Mouse (Mus musculus): Measurements from ENCODE around the gene Qpctl. TPM values are rescaled to one million over a fixed set of nuclear protein-coding genes. Genes with fewer than 3 reads are reported as not detected.
A peak's percentile ranks its signal among the peaks of the same experiment; 100 is the strongest.

Qpctl gene
- polyA plus RNA-seq, 1 experiment from 2014 or later: 10.5 TPM

DNA sequence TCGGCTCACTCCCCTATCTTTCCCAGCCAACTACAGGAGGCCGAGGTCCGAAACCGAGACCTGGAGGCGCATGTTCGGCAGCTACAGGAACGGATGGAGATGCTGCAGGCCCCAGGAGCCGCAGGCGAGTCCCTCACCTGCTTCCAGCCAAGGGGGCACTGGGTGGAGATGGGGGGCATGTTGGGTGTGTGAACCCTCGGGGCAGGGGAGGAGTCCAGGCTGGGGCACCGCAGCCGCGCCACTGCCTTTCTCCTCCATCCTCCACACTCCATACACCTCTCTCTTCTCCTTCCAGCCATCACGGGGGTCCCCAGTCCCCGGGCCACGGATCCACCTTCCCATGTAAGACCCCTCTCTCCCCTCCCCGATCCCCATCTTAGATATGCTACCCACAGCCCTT lies 57.2 kb downstream of the Qpctl start:
- Histone ChIP-seq H3K4me1 (ENCODE audit: control insufficient read depth, insufficient read depth, low read length) (peaks cover 33% of the 10 kb centered on the region), H3K9me3 (ENCODE audit: control insufficient read depth, low read length) (no peaks in the 10 kb centered on the region), H3K27me3 (replicated peaks; ENCODE audit: control insufficient read depth, insufficient read depth, low read length) (no peaks in the 10 kb centered on the region), H3K36me3 (ENCODE audit: control insufficient read depth, insufficient read depth, low read length) (0 out of 2 replicates have a peak, but pooled peaks cover 5% of the 10 kb centered on the region), H3K9ac (ENCODE audit: low read depth, low read length) (peak overlapping the region; percentile 68), H3K4me3 (ENCODE audit: low read length) (no peak overlapping the region), H3K27ac (ENCODE audit: low read length) (peak overlapping the region; percentile 96; the same call in 1 of the 2 replicates), H3K4me2 (ENCODE audit: low read depth, low read length) (peak overlapping the region; percentile 93; the same call in 1 of the 2 replicates)
- no peak for ATAC-seq
- 54% methylated on average over 17 of the region's 17 CpGs for WGBS

MicroRNAs within 50 kb of the gene (microRNA counts, 519-probe panel; counts per million panel counts)
- 1,630 counts per million, percentile 19 among the panel's probes with 10 or more counts for microRNA mmu-miR-330

Small RNAs within 50 kb of the gene (microRNA-seq; reads per million reads assigned to microRNA genes)
- gene Mir330: 188 reads per million, percentile 56 among the genes with 10 or more reads in this experiment

Other genes with a start within 250 kb of the Qpctl start
- 23.7 and 24.7 TPM in 2 replicates for gene Ccdc61, start 238.9 kb downstream of the Qpctl start, polyA plus RNA-seq (2015; fragmentation: Nextera tagmentation; extraction: Ambion mirVana)
- gene Nova2, start 223.4 kb downstream of the Qpctl start, polyA plus RNA-seq (2015; fragmentation: Nextera tagmentation; extraction: Ambion mirVana): 0.34 and 0.40 TPM in 2 replicates
- not detected in 2 replicates for gene Nanos2, start 161.9 kb downstream of the Qpctl start, polyA plus RNA-seq (2015; fragmentation: Nextera tagmentation; extraction: Ambion mirVana)
- gene Mypop, start 158.0 kb downstream of the Qpctl start, polyA plus RNA-seq (2015; fragmentation: Nextera tagmentation; extraction: Ambion mirVana): 1.7 TPM in 2 replicates
- gene Irf2bp1, start 145.2 kb downstream of the Qpctl start, polyA plus RNA-seq (2015; fragmentation: Nextera tagmentation; extraction: Ambion mirVana): 17.0 and 17.1 TPM in 2 replicates
- 28.5 and 30.8 TPM in 2 replicates for gene Foxa3, start 125.8 kb downstream of the Qpctl start, polyA plus RNA-seq (2015; fragmentation: Nextera tagmentation; extraction: Ambion mirVana)
- gene Sympk, start 124.9 kb downstream of the Qpctl start, polyA plus RNA-seq (2015; fragmentation: Nextera tagmentation; extraction: Ambion mirVana): 23.5 and 24.1 TPM in 2 replicates
- 0.05 TPM in 1 of 2 replicates, not detected in the other for gene Rsph6a, start 94.6 kb downstream of the Qpctl start, polyA plus RNA-seq (2015; fragmentation: Nextera tagmentation; extraction: Ambion mirVana)
- 6.4 and 6.7 TPM in 2 replicates for gene Dmwd, start 73.1 kb downstream of the Qpctl start, polyA plus RNA-seq (2015; fragmentation: Nextera tagmentation; extraction: Ambion mirVana)
- 54.6 and 59.3 TPM in 2 replicates for gene Dmpk, start 65.4 kb downstream of the Qpctl start, polyA plus RNA-seq (2015; fragmentation: Nextera tagmentation; extraction: Ambion mirVana)
- gene Six5, start 54.7 kb downstream of the Qpctl start, polyA plus RNA-seq (2015; fragmentation: Nextera tagmentation; extraction: Ambion mirVana): 7.3 and 7.5 TPM in 2 replicates
- gene Gm4969, start 30.9 kb downstream of the Qpctl start, polyA plus RNA-seq (2015; fragmentation: Nextera tagmentation; extraction: Ambion mirVana): 1.5 and 2.1 TPM in 2 replicates
- 10.8 and 11.0 TPM in 2 replicates for gene Fbxo46, start 29.4 kb downstream of the Qpctl start, polyA plus RNA-seq (2015; fragmentation: Nextera tagmentation; extraction: Ambion mirVana)
- 119 and 132 TPM in 2 replicates for gene Snrpd2, start 431 bp upstream of the Qpctl start, polyA plus RNA-seq (2015; fragmentation: Nextera tagmentation; extraction: Ambion mirVana)
- gene Gipr, start 16.8 kb upstream of the Qpctl start, polyA plus RNA-seq (2015; fragmentation: Nextera tagmentation; extraction: Ambion mirVana): 3.1 and 3.6 TPM in 2 replicates
- gene Eml2, start 27.1 kb upstream of the Qpctl start, polyA plus RNA-seq (2015; fragmentation: Nextera tagmentation; extraction: Ambion mirVana): 7.1 and 8.4 TPM in 2 replicates
- 1.6 and 2.1 TPM in 2 replicates for gene Gpr4, start 63.2 kb upstream of the Qpctl start, polyA plus RNA-seq (2015; fragmentation: Nextera tagmentation; extraction: Ambion mirVana)
- gene Opa3, start 79.0 kb upstream of the Qpctl start, polyA plus RNA-seq (2015; fragmentation: Nextera tagmentation; extraction: Ambion mirVana): 40.6 and 40.9 TPM in 2 replicates
- gene Vasp, start 122.5 kb upstream of the Qpctl start, polyA plus RNA-seq (2015; fragmentation: Nextera tagmentation; extraction: Ambion mirVana): 106 and 120 TPM in 2 replicates
- gene Ppm1n, start 130.8 kb upstream of the Qpctl start, polyA plus RNA-seq (2015; fragmentation: Nextera tagmentation; extraction: Ambion mirVana): 0.29 and 0.32 TPM in 2 replicates
- gene Rtn2, start 133.3 kb upstream of the Qpctl start, polyA plus RNA-seq (2015; fragmentation: Nextera tagmentation; extraction: Ambion mirVana): 10.3 and 11.8 TPM in 2 replicates
- gene Fosb, start 160.8 kb upstream of the Qpctl start, polyA plus RNA-seq (2015; fragmentation: Nextera tagmentation; extraction: Ambion mirVana): 0.10 and 0.21 TPM in 2 replicates
- 45.8 and 51.3 TPM in 2 replicates for gene Ercc1, start 195.5 kb upstream of the Qpctl start, polyA plus RNA-seq (2015; fragmentation: Nextera tagmentation; extraction: Ambion mirVana)
- 19.1 and 24.3 TPM in 2 replicates for gene Cd3eap, start 210.2 kb upstream of the Qpctl start, polyA plus RNA-seq (2015; fragmentation: Nextera tagmentation; extraction: Ambion mirVana)
- gene Ppp1r13l, start 210.5 kb upstream of the Qpctl start, polyA plus RNA-seq (2015; fragmentation: Nextera tagmentation; extraction: Ambion mirVana): 3.1 and 4.2 TPM in 2 replicates
- 15.5 and 17.6 TPM in 2 replicates for gene Ercc2, start 232.7 kb upstream of the Qpctl start, polyA plus RNA-seq (2015; fragmentation: Nextera tagmentation; extraction: Ambion mirVana)

Data from intestine, embryonic 16.5 days (tissue).